ENCODE assay signal across 8 mouse cellular contexts in genomic region chr9:44109360-44110095, GRCm38 (mm10). TPM values are rescaled to one million over a fixed set of nuclear protein-coding genes. Genes with fewer than 3 reads are reported as not detected.
DNase-seq lines count a peak whose midpoint lies in the region; ATAC-seq and TF ChIP-seq lines count a peak whose summit lies in the region.

No protein-coding gene starts in this region.

- peaks cover 3% of the 10 kb centered on the region; the same call in 1 of the 2 replicates for H3K36me3 ChIP-seq in heart, adult 2 months (ENCODE audit: control insufficient read depth, insufficient read depth, low read length)
- peaks cover 65% of the 10 kb centered on the region for H3K36me3 ChIP-seq in liver, embryonic 12.5 days

- peak overlapping the region; percentile 42 for H3K4me2 ChIP-seq in liver, embryonic 12.5 days

- intact Hi-C loops in heart, adult 2 months (cut with DNase I), result loop anchor here (2.0 to 5.0 kb wide), 3 partner anchors 25 to 125 kb away; no protein-coding TSS in a partner anchor

- DNase-seq in 416B (ENCODE audit: low read depth), result peak; percentile 76
- DNase-seq in ZHBTc4 (ENCODE audit: low read depth, low spot score), result peak; percentile 82
- peak; percentile 86 for DNase-seq in embryo, embryonic 10.5 days (ENCODE audit: low spot score)
- peak; percentile 65 to 78 for DNase-seq in heart, adult 2 months
- peak; percentile 83 for DNase-seq in kidney, adult 9 months
- DNase-seq in neural tube, embryonic 10.5 days (ENCODE audit: extremely low spot score, low spot score), result peak; percentile 80
- DNase-seq in thymus, postnatal 0 days (ENCODE audit: low spot score), result peak; percentile 79

- no peak for TF ChIP-seq POLR2A in heart, adult 2 months (IDR thresholded peaks at IDR 0.05; ENCODE audit: insufficient read depth, low read depth, low read length)

- TF ChIP-seq CTCF in heart, adult 2 months (IDR thresholded peaks at IDR 0.05), result peak; percentile 95

- no peak for TF ChIP-seq EP300 in heart, adult 2 months (IDR thresholded peaks at IDR 0.05; ENCODE audit: insufficient read depth, low read depth, low read length)

- H3K27me3 ChIP-seq in heart, adult 2 months (ENCODE audit: control insufficient read depth, insufficient read depth, low read length), result no peaks in the 10 kb centered on the region
- H3K27me3 ChIP-seq in liver, embryonic 12.5 days (replicated peaks), result no peaks in the 10 kb centered on the region

- H3K9me3 ChIP-seq in liver, embryonic 12.5 days (replicated peaks), result no peaks in the 10 kb centered on the region

- H3K79me2 ChIP-seq in heart, adult 2 months (replicated peaks; ENCODE audit: control insufficient read depth, insufficient read depth, low read length), result no peaks in the 10 kb centered on the region; the same call in 1 of the 2 replicates

- ATAC-seq in liver, embryonic 12.5 days, result no peak

- H3K27ac ChIP-seq in heart, adult 2 months, result no peak overlapping the region; the same call in 1 of the 2 replicates
- peak overlapping the region; percentile 22; the same call in 1 of the 2 replicates for H3K27ac ChIP-seq in liver, embryonic 12.5 days

- H3K9ac ChIP-seq in heart, adult 2 months (ENCODE audit: low read depth, low read length), result no peak overlapping the region
- peak overlapping the region; percentile 47 for H3K9ac ChIP-seq in liver, embryonic 12.5 days

- 29% methylated on average over 9 of the region's 9 CpGs for WGBS in heart, adult 2 months
- WGBS in liver, embryonic 12.5 days (ENCODE audit: insufficient replicate concordance), result 34% methylated on average over 9 of the region's 9 CpGs

- H3K4me1 ChIP-seq in heart, adult 2 months (ENCODE audit: control insufficient read depth, insufficient read depth, low read length), result peaks cover 9% of the 10 kb centered on the region
- H3K4me1 ChIP-seq in liver, embryonic 12.5 days, result peaks cover 63% of the 10 kb centered on the region

- no peak overlapping the region for H3K4me3 ChIP-seq in heart, adult 2 months
- H3K4me3 ChIP-seq in liver, embryonic 12.5 days, result peak overlapping the region; percentile 25

RNA-seq across cellular contexts. Expression of gene C1qtnf5, which starts 2.5 kb away (rescaled TPM):
- total RNA-seq in heart, adult 2 months (2021), result 1 to 10 TPM; 4.8 to 7.6 TPM
- polyA plus RNA-seq in heart, adult 2 months (2012; rRNA removed), result 9.4 and 13.8 TPM in 2 replicates
- polyA plus RNA-seq in liver, embryonic 12.5 days (2016; fragmentation: Nextera tagmentation; extraction: Ambion mirVana), result 0.23 and 0.28 TPM in 2 replicates
- polyA plus RNA-seq in thymus, postnatal 0 days (2015; fragmentation: Nextera tagmentation; extraction: Ambion mirVana), result 1.2 and 2.0 TPM in 2 replicates

RNA-seq across cellular contexts. Expression of gene Gm49380, which starts 3.8 kb away (rescaled TPM):
- total RNA-seq in heart, adult 2 months (2021), result under 1 TPM; 0.21 to 0.23 TPM
- polyA plus RNA-seq in heart, adult 2 months (2012; rRNA removed), result not detected in 2 replicates
- polyA plus RNA-seq in liver, embryonic 12.5 days (2016; fragmentation: Nextera tagmentation; extraction: Ambion mirVana), result not detected in 2 replicates
- polyA plus RNA-seq in thymus, postnatal 0 days (2015; fragmentation: Nextera tagmentation; extraction: Ambion mirVana), result 0.05 and 0.10 TPM in 2 replicates

RNA-seq across cellular contexts. Expression of gene Rnf26, which starts 3.8 kb away (rescaled TPM):
- total RNA-seq in heart, adult 2 months (2021), result 1 to 10 TPM; 6.5 to 6.7 TPM
- polyA plus RNA-seq in heart, adult 2 months (2012; rRNA removed), result 7.3 and 10.4 TPM in 2 replicates
- polyA plus RNA-seq in liver, embryonic 12.5 days (2016; fragmentation: Nextera tagmentation; extraction: Ambion mirVana), result 57.6 and 58.7 TPM in 2 replicates
- polyA plus RNA-seq in thymus, postnatal 0 days (2015; fragmentation: Nextera tagmentation; extraction: Ambion mirVana), result 52.3 and 53.4 TPM in 2 replicates

RNA-seq across cellular contexts. Expression of gene Mfrp, which starts 8.0 kb away (rescaled TPM):
- total RNA-seq in heart, adult 2 months (2021), result under 1 TPM in 1 of 2 experiments, not detected in 1; 0.05 TPM
- 0.04 and 0.12 TPM in 2 replicates for polyA plus RNA-seq in heart, adult 2 months (2012; rRNA removed)
- 0.11 TPM in 1 of 2 replicates, not detected in the other for polyA plus RNA-seq in liver, embryonic 12.5 days (2016; fragmentation: Nextera tagmentation; extraction: Ambion mirVana)
- not detected in 2 replicates for polyA plus RNA-seq in thymus, postnatal 0 days (2015; fragmentation: Nextera tagmentation; extraction: Ambion mirVana)

RNA-seq across cellular contexts. Expression of gene Mcam, which starts 24.7 kb away (rescaled TPM):
- 10 to 100 TPM; 31.6 to 32.5 TPM for total RNA-seq in heart, adult 2 months (2021)
- polyA plus RNA-seq in heart, adult 2 months (2012; rRNA removed), result 49.8 and 70.9 TPM in 2 replicates
- polyA plus RNA-seq in liver, embryonic 12.5 days (2016; fragmentation: Nextera tagmentation; extraction: Ambion mirVana), result 6.1 and 6.3 TPM in 2 replicates
- polyA plus RNA-seq in thymus, postnatal 0 days (2015; fragmentation: Nextera tagmentation; extraction: Ambion mirVana), result 6.9 and 7.9 TPM in 2 replicates
